Mouse (Mus musculus) megakaryocyte, embryonic 14.5 days (primary cell): Measurements from ENCODE around the gene Emcn. TPM values are rescaled to one million over a fixed set of nuclear protein-coding genes. Genes with fewer than 3 reads are reported as not detected.

Experiments
- H3K27me3 ChIP-seq: replicated peaks from 2 replicates; pipeline ENCODE3; 2012; ENCODE audit warnings: inconsistent platforms
- H3K36me3 ChIP-seq: replicated peaks from 2 replicates; pipeline ENCODE3; 2012; ENCODE audit warnings: low read length, inconsistent platforms, mixed read lengths
- H3K4me1 ChIP-seq: 2 replicates; pipeline ENCODE4 v1.6.1; 2012; ENCODE audit warnings: inconsistent platforms
- H3K4me3 ChIP-seq: replicated peaks from 2 replicates; pipeline ENCODE3; 2012; ENCODE audit warnings: moderate library complexity, mild to moderate bottlenecking, inconsistent platforms
- H3K9me3 ChIP-seq: 2 replicates; pipeline ENCODE4 v1.6.1; 2012; ENCODE audit warnings: inconsistent platforms
- FLI1 ChIP-seq: IDR thresholded peaks from 2 replicates; pipeline ENCODE4 v1.6.1; 2012; ENCODE audit warnings: low read length, inconsistent platforms, mixed read lengths
- GATA1 ChIP-seq: IDR thresholded peaks from 3 replicates; pipeline ENCODE4 v1.6.1; 2012; ENCODE audit warnings: mixed read lengths, low read length, inconsistent platforms, borderline replicate concordance
- polyA plus RNA-seq: library from polyadenylated mRNA; stranded (reverse); fragments of >175 nt; gene quantifications from 2 replicates; pipeline ENCODE4 v1.2.3, GENCODE M21; 2012; ENCODE audit warnings: low replicate concordance; ENCODE audit not compliant: insufficient read depth

Gene Emcn
- polyA plus RNA-seq, 1 experiment: 0.23 TPM

DNA sequence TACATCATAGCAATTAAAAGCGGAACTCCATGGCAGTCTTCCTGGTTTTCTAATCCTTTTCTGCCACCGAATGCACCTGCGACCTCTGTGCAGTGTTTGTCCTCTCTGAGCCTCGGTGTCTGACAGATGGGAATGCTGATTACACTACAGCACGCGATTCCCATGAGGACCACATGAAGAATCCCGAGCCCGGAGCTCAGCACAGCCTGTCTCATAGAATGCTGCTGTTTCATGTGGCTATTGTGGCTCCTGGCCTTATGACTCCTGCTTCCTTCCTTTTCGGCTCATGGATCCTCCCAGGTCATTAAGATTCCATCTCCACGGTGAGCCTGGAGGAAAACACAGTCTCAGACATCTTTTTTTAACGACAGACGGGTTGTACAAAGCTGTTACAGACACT is 18.6 kb upstream of the Emcn start:
- Histone ChIP-seq H3K27me3 (no peaks in the 10 kb centered on the region), H3K9me3 (no peaks in the 10 kb centered on the region), H3K4me1 (peaks cover 5% of the 10 kb centered on the region; the same call in 1 of the 2 replicates), H3K36me3 (no peaks in the 10 kb centered on the region), H3K4me3 (no peak overlapping the region)
- TF ChIP-seq FLI1 (no peak), GATA1 (no peak)

- H3K4me3 ChIP-seq: no peak overlapping the region
- no peaks in the 10 kb centered on the region for H3K4me1 ChIP-seq
Measured at GRCm38 (mm10) chr3:137329898-137330297, 11.0 kb upstream of the Emcn start.

DNA sequence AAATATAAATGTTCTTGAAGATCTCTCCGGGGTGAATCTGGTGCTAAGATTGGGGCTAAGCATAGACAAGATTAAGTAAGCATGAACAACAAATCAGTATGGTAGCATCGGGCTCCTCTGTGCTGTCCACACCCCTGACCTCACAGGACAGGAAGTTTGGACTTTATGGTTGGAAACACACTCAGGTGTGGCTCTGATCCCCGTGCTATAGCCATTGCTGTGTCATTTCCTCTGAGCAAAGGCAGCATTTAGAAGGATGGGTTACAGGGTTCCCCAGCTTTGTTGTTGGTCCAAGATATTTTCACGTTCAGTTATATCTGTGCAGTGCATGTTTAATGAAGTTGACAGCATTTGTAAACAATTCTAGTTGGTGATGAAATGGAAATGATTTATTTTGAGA is 9.9 kb upstream of the Emcn start:
- H3K36me3 ChIP-seq: no peaks in the 10 kb centered on the region
- H3K4me3 ChIP-seq: no peak overlapping the region
- H3K27me3 ChIP-seq: no peaks in the 10 kb centered on the region
- H3K9me3 ChIP-seq: 0 out of 2 replicates have a peak, but pooled peaks cover 2% of the 10 kb centered on the region
- H3K4me1 ChIP-seq: no peaks in the 10 kb centered on the region
- TF ChIP-seq FLI1 (no peak), GATA1 (no peak)

More at GRCm38 (mm10) chr3:137329898-137330297, 11.0 kb upstream of the Emcn start:
- no peak for TF ChIP-seq FLI1
- TF ChIP-seq GATA1: no peak
- Histone ChIP-seq H3K36me3 (no peaks in the 10 kb centered on the region), H3K27me3 (no peaks in the 10 kb centered on the region), H3K9me3 (0 out of 2 replicates have a peak, but pooled peaks cover 2% of the 10 kb centered on the region)

DNA sequence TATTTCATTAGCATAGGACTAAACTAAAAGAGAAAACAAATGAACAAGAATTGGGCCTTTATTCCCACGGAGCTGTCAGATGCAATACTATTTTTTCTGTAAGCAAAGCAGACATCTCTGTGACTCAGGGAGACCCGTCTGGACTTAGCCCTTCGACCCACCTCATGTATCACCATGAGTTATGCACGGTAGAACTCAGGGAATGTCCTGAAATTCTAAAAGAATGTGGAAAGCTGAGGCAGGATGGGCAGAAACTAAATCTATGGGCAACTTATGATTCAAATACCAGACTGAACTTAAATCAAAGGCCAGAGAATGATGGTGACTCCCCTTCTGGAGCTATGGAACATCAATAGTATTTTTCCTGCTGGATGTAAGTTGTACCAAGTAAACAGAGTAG is 8.3 kb upstream of the Emcn start:
- H3K9me3 ChIP-seq: 0 out of 2 replicates have a peak, but pooled peaks cover 2% of the 10 kb centered on the region
- TF ChIP-seq GATA1 (no peak), FLI1 (no peak)
- no peaks in the 10 kb centered on the region for H3K27me3 ChIP-seq
- no peaks in the 10 kb centered on the region for H3K4me1 ChIP-seq
- H3K4me3 ChIP-seq: no peak overlapping the region
- no peaks in the 10 kb centered on the region for H3K36me3 ChIP-seq

DNA sequence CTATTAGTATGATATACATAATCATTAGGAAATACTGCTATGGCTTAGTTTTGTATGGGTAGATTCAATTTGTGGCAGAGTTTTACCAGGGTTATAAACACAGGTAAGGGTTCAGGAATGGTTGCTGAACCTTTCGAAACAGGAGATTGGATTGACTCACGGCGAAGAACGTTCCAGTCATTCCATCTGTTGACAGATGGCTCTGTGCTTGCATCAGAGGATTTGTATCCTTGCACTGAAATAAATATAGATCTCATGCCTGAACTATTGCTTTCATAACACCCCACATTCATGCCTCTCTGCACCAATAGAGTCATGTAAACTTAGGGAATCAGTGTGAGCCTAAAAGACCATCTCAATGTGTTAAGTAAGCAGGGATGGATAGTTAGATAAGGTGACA is 4.9 kb upstream of the Emcn start:
- TF ChIP-seq FLI1: no peak
- no peak for TF ChIP-seq GATA1
- H3K4me1 ChIP-seq: peaks cover 1% of the 10 kb centered on the region
- H3K27me3 ChIP-seq: no peaks in the 10 kb centered on the region
- H3K4me3 ChIP-seq: no peak overlapping the region
- H3K9me3 ChIP-seq: no peaks in the 10 kb centered on the region
- H3K36me3 ChIP-seq: no peaks in the 10 kb centered on the region

- no peak for TF ChIP-seq GATA1
- TF ChIP-seq FLI1: no peak
- H3K4me1 ChIP-seq: peaks cover 5% of the 10 kb centered on the region
- H3K4me3 ChIP-seq: no peak overlapping the region
- H3K36me3 ChIP-seq: no peaks in the 10 kb centered on the region
- no peaks in the 10 kb centered on the region for H3K9me3 ChIP-seq
- H3K27me3 ChIP-seq: peaks cover 2% of the 10 kb centered on the region
Measured at GRCm38 (mm10) chr3:137343446-137343845, 2.6 kb downstream of the Emcn start.

DNA sequence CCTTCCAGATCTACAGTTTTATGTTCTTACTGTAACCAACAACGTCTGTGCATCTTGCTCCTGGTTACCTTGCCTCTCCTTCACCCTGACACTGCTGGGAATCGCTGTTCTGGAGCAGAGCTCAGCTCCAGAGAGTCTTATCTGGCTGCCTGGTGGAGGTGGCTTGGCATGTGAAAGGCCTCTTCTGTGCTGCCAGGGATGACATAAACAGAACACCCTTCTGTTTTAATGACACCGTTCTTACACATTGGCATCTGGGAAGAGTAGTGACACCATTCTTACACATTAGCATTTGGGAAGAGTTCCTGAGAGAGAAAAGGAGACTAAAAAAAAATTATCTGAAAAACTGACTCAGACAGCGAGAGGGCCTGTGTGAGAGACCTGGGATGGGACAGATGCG is 11.0 kb downstream of the Emcn start:
- Histone ChIP-seq H3K4me1 (no peaks in the 10 kb centered on the region), H3K27me3 (peaks cover 14% of the 10 kb centered on the region), H3K9me3 (peaks cover 8% of the 10 kb centered on the region), H3K36me3 (no peaks in the 10 kb centered on the region), H3K4me3 (no peak overlapping the region)
- no peak for TF ChIP-seq FLI1

GRCm38 (mm10) chr3:137356697-137357096 is 15.8 kb downstream of the Emcn start:
- peaks cover 4% of the 10 kb centered on the region; the same call in 1 of the 2 replicates for H3K9me3 ChIP-seq
- H3K4me3 ChIP-seq: no peak overlapping the region
- H3K4me1 ChIP-seq: no peaks in the 10 kb centered on the region
- H3K36me3 ChIP-seq: no peaks in the 10 kb centered on the region
- peaks cover 6% of the 10 kb centered on the region for H3K27me3 ChIP-seq
- TF ChIP-seq GATA1 (no peak), FLI1 (no peak)

- H3K36me3 ChIP-seq: no peaks in the 10 kb centered on the region
- H3K27me3 ChIP-seq: no peaks in the 10 kb centered on the region
- no peak overlapping the region for H3K4me3 ChIP-seq
- no peaks in the 10 kb centered on the region for H3K4me1 ChIP-seq
- no peaks in the 10 kb centered on the region for H3K9me3 ChIP-seq
- TF ChIP-seq FLI1: no peak
- no peak for TF ChIP-seq GATA1
Measured at GRCm38 (mm10) chr3:137367123-137367825, 26.4 kb downstream of the Emcn start.

GRCm38 (mm10) chr3:137367826-137368325 is 27.0 kb downstream of the Emcn start:
- Histone ChIP-seq H3K4me3 (no peak overlapping the region), H3K36me3 (no peaks in the 10 kb centered on the region), H3K9me3 (no peaks in the 10 kb centered on the region), H3K4me1 (no peaks in the 10 kb centered on the region), H3K27me3 (no peaks in the 10 kb centered on the region)
- TF ChIP-seq GATA1: no peak
- TF ChIP-seq FLI1: no peak

DNA sequence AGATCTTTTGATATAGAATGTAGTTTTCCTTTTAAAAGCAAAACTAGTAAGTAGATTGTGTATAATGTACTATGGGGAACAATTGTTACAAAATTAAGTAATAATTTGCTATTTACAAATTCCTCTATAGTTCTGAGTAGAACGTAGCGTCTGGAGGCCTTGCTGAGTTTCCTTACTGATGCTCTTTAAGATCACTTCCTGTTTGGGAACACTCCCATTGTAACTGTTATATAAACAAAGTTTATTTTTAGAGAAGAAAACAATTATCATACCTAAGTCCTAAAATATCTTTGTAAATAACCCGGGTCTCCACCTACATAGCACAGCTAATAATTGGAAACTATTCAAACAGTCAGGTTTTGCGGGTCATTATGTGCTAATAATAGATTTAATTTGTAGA is 32.0 kb downstream of the Emcn start:
- Histone ChIP-seq H3K36me3 (no peaks in the 10 kb centered on the region), H3K27me3 (no peaks in the 10 kb centered on the region)

More for the DNA sequence above, 32.0 kb downstream of the Emcn start:
- no peak for TF ChIP-seq FLI1
- no peak for TF ChIP-seq GATA1
- no peak overlapping the region for H3K4me3 ChIP-seq
- no peaks in the 10 kb centered on the region for H3K4me1 ChIP-seq
- no peaks in the 10 kb centered on the region for H3K9me3 ChIP-seq
